Mouse (Mus musculus): ENCODE measurements around the gene Pigm. TPM values are rescaled to one million over a fixed set of nuclear protein-coding genes. Genes with fewer than 3 reads are reported as not detected.

Gene Pigm
- polyA plus RNA-seq, 1 experiment from 2014 or later: 4.7 TPM

DNA sequence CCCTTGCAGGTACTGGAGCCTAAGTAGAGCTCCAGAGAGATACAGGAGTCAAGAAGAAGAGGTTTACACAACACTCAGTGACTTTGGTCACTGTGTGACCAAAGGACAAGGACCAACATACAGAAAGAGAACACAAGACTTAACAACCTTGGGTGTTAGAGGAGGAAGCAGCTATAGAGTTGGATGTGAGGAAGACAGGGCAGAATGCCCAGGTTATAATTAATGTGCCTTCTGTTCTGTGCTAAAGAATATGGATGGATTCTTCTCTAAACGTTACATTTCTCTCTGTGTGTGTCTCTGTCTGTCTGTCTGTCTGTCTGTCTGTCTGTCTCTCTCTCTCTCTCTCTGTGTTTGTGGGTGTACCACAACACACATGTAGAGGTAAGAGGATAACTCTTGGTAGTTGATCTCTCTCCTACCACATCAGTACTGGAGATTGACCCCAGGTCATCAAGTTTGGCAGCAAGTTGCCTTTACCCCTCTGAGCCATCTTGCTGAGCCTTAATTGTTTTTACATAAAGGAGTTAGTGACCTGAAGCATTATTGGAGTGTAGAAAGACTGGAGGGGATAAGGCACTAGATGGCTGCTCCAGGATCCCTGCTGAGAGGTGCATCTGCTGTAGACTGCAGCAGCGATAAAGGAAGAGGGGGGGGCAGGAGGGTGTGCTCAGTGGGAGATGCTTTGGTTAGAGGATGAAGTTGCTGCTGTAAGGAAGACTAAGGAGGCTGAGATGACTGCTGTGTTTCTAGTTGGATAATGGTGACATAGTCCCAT lies 38.7 kb upstream of the Pigm start:
- Histone ChIP-seq H3K4me2 (no peak overlapping the region), H3K27ac (replicated peaks) (no peak overlapping the region), H3K9ac (no peak overlapping the region), H3K9me3 (no peaks in the 10 kb centered on the region), H3K4me3 (no peak overlapping the region), H3K36me3 (no peaks in the 10 kb centered on the region), H3K4me1 (peaks cover 11% of the 10 kb centered on the region), H3K27me3 (replicated peaks) (peaks cover 98% of the 10 kb centered on the region)
- 26% methylated on average over 2 of the region's 2 CpGs for WGBS
- ATAC-seq (ENCODE audit: extremely low read depth, insufficient number of reproducible peaks, low FRiP score, low TSS enrichment): no peak

DNA sequence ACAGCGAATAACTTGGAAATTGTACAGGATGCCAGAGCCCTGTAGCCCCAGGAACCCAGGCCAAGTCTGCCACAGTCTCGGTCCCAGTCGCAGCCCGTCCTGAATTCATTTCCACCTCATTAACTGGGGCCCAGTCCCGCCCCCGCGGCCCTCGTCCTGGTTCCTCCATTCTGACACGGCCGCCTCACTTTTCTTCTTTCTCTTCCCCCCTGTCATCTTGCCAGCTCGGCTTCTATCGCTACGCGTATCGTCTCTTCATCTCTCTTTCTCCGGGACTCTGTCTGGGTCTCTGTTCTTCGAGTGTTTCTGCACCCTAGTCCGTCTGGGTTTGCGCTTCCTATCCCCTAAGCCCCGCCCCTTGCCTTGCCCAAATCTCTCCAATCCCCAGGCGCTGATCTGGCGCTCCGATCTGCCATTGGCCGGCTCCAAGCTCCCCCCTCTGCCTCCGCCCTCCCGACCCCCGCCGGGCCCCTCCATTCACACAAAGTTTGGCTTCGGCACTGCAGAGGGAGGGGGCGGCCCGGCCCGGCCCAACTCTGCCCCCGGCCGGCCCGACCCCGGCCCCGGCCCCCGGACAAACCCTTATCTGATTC lies 35.5 kb upstream of the Pigm start, which contains the start of gene Kcnj10:
Gene Kcnj10 (plus strand): TSS at position 482 of the 593 bp plus-strand sequence.
- 1% methylated on average over 37 of the region's 38 CpGs for WGBS
- H3K4me2 ChIP-seq: peak within 1 kb of the TSS; percentile 82
- peaks cover 88% of the 10 kb centered on the region for H3K27me3 ChIP-seq (replicated peaks)
- no peaks in the 10 kb centered on the region for H3K9me3 ChIP-seq
- ATAC-seq (ENCODE audit: extremely low read depth, insufficient number of reproducible peaks, low FRiP score, low TSS enrichment): peak; percentile 44; the same call in 1 of the 2 replicates
- H3K4me3 ChIP-seq: peak within 1 kb of the TSS; percentile 54
- H3K36me3 ChIP-seq: no peaks in the 10 kb centered on the region
- H3K4me1 ChIP-seq: peaks cover 11% of the 10 kb centered on the region
- peak within 1 kb of the TSS; percentile 73 for H3K9ac ChIP-seq
- no peak within 1 kb of the TSS for H3K27ac ChIP-seq (replicated peaks)

DNA sequence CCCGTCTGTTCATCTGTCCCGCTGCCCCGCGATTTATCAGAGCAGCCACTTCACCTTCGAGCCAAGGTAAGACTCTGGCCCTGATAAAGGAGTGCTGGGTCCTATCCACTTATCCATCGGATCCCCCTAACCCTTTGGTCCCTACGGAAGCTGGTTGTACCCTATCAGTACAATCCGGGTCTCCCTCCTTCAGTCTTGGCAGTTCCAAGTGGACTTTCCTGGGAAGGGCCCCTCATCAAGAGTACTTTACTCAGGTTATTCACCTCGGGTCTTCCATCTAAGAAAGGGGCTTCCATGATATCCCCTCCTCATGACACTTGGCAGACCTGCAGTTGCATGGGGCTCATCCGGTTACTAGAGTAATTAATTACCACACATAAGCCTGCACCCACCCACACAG lies 35.0 kb upstream of the Pigm start:
- no peak overlapping the region for H3K27ac ChIP-seq (replicated peaks)
- peaks cover 11% of the 10 kb centered on the region for H3K4me1 ChIP-seq
- 9% methylated on average over 10 of the region's 10 CpGs for WGBS
- no peaks in the 10 kb centered on the region for H3K36me3 ChIP-seq
- H3K9me3 ChIP-seq: no peaks in the 10 kb centered on the region
- peaks cover 86% of the 10 kb centered on the region for H3K27me3 ChIP-seq (replicated peaks)
- peak overlapping the region; percentile 82 for H3K4me2 ChIP-seq
- peak overlapping the region; percentile 54 for H3K4me3 ChIP-seq
- no peak overlapping the region for H3K9ac ChIP-seq
- no peak for ATAC-seq (ENCODE audit: extremely low read depth, insufficient number of reproducible peaks, low FRiP score, low TSS enrichment)

- H3K9me3 ChIP-seq: no peaks in the 10 kb centered on the region
- H3K9ac ChIP-seq: no peak overlapping the region
- H3K36me3 ChIP-seq: no peaks in the 10 kb centered on the region
- no peak overlapping the region for H3K27ac ChIP-seq (replicated peaks)
- H3K4me3 ChIP-seq: no peak overlapping the region
- H3K4me1 ChIP-seq: peaks cover 11% of the 10 kb centered on the region
- 70% methylated on average over 3 of the region's 3 CpGs for WGBS
- no peak for ATAC-seq (ENCODE audit: extremely low read depth, insufficient number of reproducible peaks, low FRiP score, low TSS enrichment)
- H3K27me3 ChIP-seq (replicated peaks): peaks cover 86% of the 10 kb centered on the region
- no peak overlapping the region for H3K4me2 ChIP-seq
Observed at GRCm38 (mm10) chr1:172342729-172343128, 33.6 kb upstream of the Pigm start.

GRCm38 (mm10) chr1:172343914-172344313 lies 32.4 kb upstream of the Pigm start:
- Histone ChIP-seq H3K4me3 (no peak overlapping the region), H3K4me2 (no peak overlapping the region), H3K27me3 (replicated peaks) (peaks cover 87% of the 10 kb centered on the region), H3K4me1 (peaks cover 11% of the 10 kb centered on the region), H3K27ac (replicated peaks) (no peak overlapping the region), H3K9me3 (no peaks in the 10 kb centered on the region), H3K9ac (no peak overlapping the region), H3K36me3 (no peaks in the 10 kb centered on the region)
- no peak for ATAC-seq (ENCODE audit: extremely low read depth, insufficient number of reproducible peaks, low FRiP score, low TSS enrichment)
- 42% methylated on average over 3 of the region's 3 CpGs for whole genome bisulfite sequencing

- Histone ChIP-seq H3K4me3 (no peak overlapping the region), H3K4me2 (no peak overlapping the region), H3K4me1 (peaks cover 13% of the 10 kb centered on the region), H3K36me3 (no peaks in the 10 kb centered on the region), H3K9ac (no peak overlapping the region), H3K9me3 (no peaks in the 10 kb centered on the region), H3K27me3 (replicated peaks) (peaks cover 87% of the 10 kb centered on the region), H3K27ac (replicated peaks) (no peak overlapping the region)
- no peak for ATAC-seq (ENCODE audit: extremely low read depth, insufficient number of reproducible peaks, low FRiP score, low TSS enrichment)
- 72% methylated on average over 7 of the region's 7 CpGs for WGBS
Observed at GRCm38 (mm10) chr1:172344820-172345219, 31.5 kb upstream of the Pigm start.

GRCm38 (mm10) chr1:172346707-172347106 lies 29.6 kb upstream of the Pigm start:
- H3K9me3 ChIP-seq: no peaks in the 10 kb centered on the region
- H3K27ac ChIP-seq (replicated peaks): no peak overlapping the region
- H3K27me3 ChIP-seq (replicated peaks): peaks cover 87% of the 10 kb centered on the region
- H3K4me3 ChIP-seq: no peak overlapping the region
- no peaks in the 10 kb centered on the region for H3K36me3 ChIP-seq
- H3K4me2 ChIP-seq: no peak overlapping the region
- ATAC-seq (ENCODE audit: extremely low read depth, insufficient number of reproducible peaks, low FRiP score, low TSS enrichment): no peak
- H3K9ac ChIP-seq: no peak overlapping the region
- WGBS: 72% methylated on average over 10 of the region's 10 CpGs
- peaks cover 11% of the 10 kb centered on the region for H3K4me1 ChIP-seq

GRCm38 (mm10) chr1:172347382-172347781 lies 29.0 kb upstream of the Pigm start:
- peaks cover 11% of the 10 kb centered on the region for H3K4me1 ChIP-seq
- H3K27ac ChIP-seq (replicated peaks): no peak overlapping the region
- no peak overlapping the region for H3K9ac ChIP-seq
- H3K36me3 ChIP-seq: no peaks in the 10 kb centered on the region
- no peak for ATAC-seq (ENCODE audit: extremely low read depth, insufficient number of reproducible peaks, low FRiP score, low TSS enrichment)
- no peaks in the 10 kb centered on the region for H3K9me3 ChIP-seq
- no peak overlapping the region for H3K4me2 ChIP-seq
- no peak overlapping the region for H3K4me3 ChIP-seq
- H3K27me3 ChIP-seq (replicated peaks): peaks cover 87% of the 10 kb centered on the region
- 78% methylated on average over 12 of the region's 12 CpGs for WGBS

DNA sequence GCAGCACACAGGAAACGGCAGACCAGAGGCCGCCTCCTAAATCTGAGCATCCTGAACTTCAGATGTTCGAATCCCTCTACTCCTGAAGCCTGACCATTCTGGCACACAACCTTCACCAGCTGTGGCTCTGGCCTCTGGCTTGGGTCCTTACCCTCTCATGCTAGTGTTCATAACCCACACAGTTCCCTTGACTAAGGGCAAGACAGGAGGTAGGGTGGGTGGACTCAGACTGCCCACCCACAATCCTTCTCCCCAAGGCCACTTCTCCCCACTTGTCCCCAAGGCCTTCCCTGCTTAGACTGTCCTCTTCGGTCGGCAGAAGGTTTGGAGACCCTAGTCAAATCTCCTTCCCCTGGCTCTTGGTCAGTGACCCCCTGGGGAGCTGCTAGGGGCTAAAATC lies 26.8 kb upstream of the Pigm start:
- Histone ChIP-seq H3K27me3 (replicated peaks) (peaks cover 90% of the 10 kb centered on the region), H3K4me1 (peaks cover 11% of the 10 kb centered on the region), H3K9ac (no peak overlapping the region), H3K4me2 (no peak overlapping the region), H3K4me3 (no peak overlapping the region), H3K9me3 (no peaks in the 10 kb centered on the region), H3K36me3 (no peaks in the 10 kb centered on the region), H3K27ac (replicated peaks) (no peak overlapping the region)
- ATAC-seq (ENCODE audit: extremely low read depth, insufficient number of reproducible peaks, low FRiP score, low TSS enrichment): no peak
- 61% methylated on average over 5 of the region's 5 CpGs for WGBS

GRCm38 (mm10) chr1:172349916-172350812 lies 26.2 kb upstream of the Pigm start:
- peaks cover 94% of the 10 kb centered on the region for H3K27me3 ChIP-seq (replicated peaks)
- ATAC-seq (ENCODE audit: extremely low read depth, insufficient number of reproducible peaks, low FRiP score, low TSS enrichment): peak; percentile 20; the same call in 1 of the 2 replicates
- H3K4me2 ChIP-seq: peak overlapping the region; percentile 30
- H3K36me3 ChIP-seq: no peaks in the 10 kb centered on the region
- 0 out of 2 replicates have a peak overlapping the region, but pooled peaks have one; percentile 4 for H3K9ac ChIP-seq
- WGBS: 19% methylated on average over 19 of the region's 19 CpGs
- no peak overlapping the region for H3K4me3 ChIP-seq
- no peak overlapping the region for H3K27ac ChIP-seq (replicated peaks)
- peaks cover 11% of the 10 kb centered on the region for H3K4me1 ChIP-seq
- no peaks in the 10 kb centered on the region for H3K9me3 ChIP-seq

DNA sequence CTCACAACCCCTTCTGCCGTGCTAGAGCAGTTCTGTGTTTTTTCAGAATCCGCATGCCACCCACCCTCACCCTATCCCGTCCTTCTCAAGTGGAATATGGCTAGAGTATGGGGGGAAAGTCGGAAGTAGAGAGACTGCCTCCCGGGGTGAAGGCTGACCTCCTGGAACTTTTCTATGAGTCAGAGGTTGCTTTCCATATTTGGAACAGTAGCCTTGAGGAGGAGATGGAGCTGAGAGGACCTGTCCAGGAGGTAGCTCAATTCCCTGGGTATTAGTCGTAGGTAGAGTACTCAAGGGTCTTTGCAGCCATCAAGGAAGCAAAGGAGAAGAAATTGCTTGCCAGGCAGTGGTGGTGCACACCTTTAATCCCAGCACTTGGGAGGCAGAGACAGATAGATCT lies 24.3 kb upstream of the Pigm start:
- no peak for ATAC-seq (ENCODE audit: extremely low read depth, insufficient number of reproducible peaks, low FRiP score, low TSS enrichment)
- Histone ChIP-seq H3K36me3 (no peaks in the 10 kb centered on the region), H3K27me3 (replicated peaks) (peaks cover 95% of the 10 kb centered on the region), H3K4me3 (no peak overlapping the region), H3K4me1 (peaks cover 11% of the 10 kb centered on the region), H3K9me3 (no peaks in the 10 kb centered on the region), H3K9ac (no peak overlapping the region), H3K4me2 (no peak overlapping the region), H3K27ac (replicated peaks) (no peak overlapping the region)
- WGBS: 58% methylated on average over 6 of the region's 6 CpGs

Data from heart, embryonic 13.5 days (tissue).